Mouse (Mus musculus) lung, postnatal 4 days (tissue): ENCODE measurements around the gene Ppm1d.

Experiments
- DNase-seq, 2 experiments: peaks; one replicate each; pipeline ENCODE4 v3.0.0; 2021

Ppm1d gene

GRCm38 (mm10) chr11:85329167-85329894, 18.3 kb downstream of the Ppm1d start:
- DNase-seq: no peak

- DNase-seq: peak; percentile 47 to 53
Measured at GRCm38 (mm10) chr11:85334778-85335177, 23.7 kb downstream of the Ppm1d start.

GRCm38 (mm10) chr11:85339173-85339831, 28.3 kb downstream of the Ppm1d start:
- no peak for DNase-seq

- no peak for DNase-seq
Measured at GRCm38 (mm10) chr11:85340070-85340616, 29.1 kb downstream of the Ppm1d start.

GRCm38 (mm10) chr11:85352539-85353380, 41.7 kb downstream of the Ppm1d start, which contains the start of gene Bcas3:
Gene Bcas3, plus strand, starts transcription at chr11:85353167.
- DNase-seq: peak; percentile 99

GRCm38 (mm10) chr11:85353819-85354218, 42.8 kb downstream of the Ppm1d start:
- DNase-seq: no peak

- no peak for DNase-seq
Measured at GRCm38 (mm10) chr11:85359641-85360040, 48.6 kb downstream of the Ppm1d start.

- DNase-seq: no peak
Measured at GRCm38 (mm10) chr11:85361621-85362020, 50.6 kb downstream of the Ppm1d start.

GRCm38 (mm10) chr11:85366168-85366567, 55.1 kb downstream of the Ppm1d start:
- no peak for DNase-seq

- no peak for DNase-seq
Measured at GRCm38 (mm10) chr11:85367823-85368222, 56.8 kb downstream of the Ppm1d start.

GRCm38 (mm10) chr11:85379091-85379490, 68.0 kb downstream of the Ppm1d start:
- DNase-seq: no peak

GRCm38 (mm10) chr11:85380046-85380445, 69.0 kb downstream of the Ppm1d start:
- no peak for DNase-seq

GRCm38 (mm10) chr11:85382055-85382454, 71.0 kb downstream of the Ppm1d start:
- DNase-seq: peak; percentile 82 to 84

GRCm38 (mm10) chr11:85383975-85384821, 73.2 kb downstream of the Ppm1d start:
- DNase-seq: peak; percentile 39 to 82

- peak; percentile 55 to 69 for DNase-seq
Measured at GRCm38 (mm10) chr11:85392179-85392863, 81.3 kb downstream of the Ppm1d start.

- peak; percentile 13 to 24 for DNase-seq
Measured at GRCm38 (mm10) chr11:85392864-85393220, 81.8 kb downstream of the Ppm1d start.

- DNase-seq: peak; percentile 32 to 36
Measured at GRCm38 (mm10) chr11:85393990-85394389, 82.9 kb downstream of the Ppm1d start.

- no peak for DNase-seq
Measured at GRCm38 (mm10) chr11:85395361-85395760, 84.3 kb downstream of the Ppm1d start.
